Mouse (Mus musculus): ENCODE results near the gene Rnf39. TPM values are rescaled to one million over a fixed set of nuclear protein-coding genes. Genes with fewer than 3 reads are reported as not detected.

Gene Rnf39
- polyA plus RNA-seq, 1 experiment from 2014 or later, result 0.22 TPM

GRCm38 (mm10) chr17:36947051-36947819 lies 4.5 kb downstream of the Rnf39 start:
- peak overlapping the region; percentile 97 for H3K4me2 ChIP-seq (ENCODE audit: low read depth, low read length)
- peaks cover 42% of the 10 kb centered on the region for H3K27me3 ChIP-seq (ENCODE audit: control insufficient read depth, insufficient read depth, low read length)
- peaks cover 15% of the 10 kb centered on the region for H3K4me1 ChIP-seq (ENCODE audit: control insufficient read depth, insufficient read depth, low read length)
- H3K4me3 ChIP-seq (ENCODE audit: low read length), result peak overlapping the region; percentile 64
- H3K36me3 ChIP-seq (ENCODE audit: control insufficient read depth, insufficient read depth), result peaks cover 8% of the 10 kb centered on the region
- peak overlapping the region; percentile 80 for H3K9ac ChIP-seq (ENCODE audit: low read length)
- ATAC-seq (replicated peaks; ENCODE audit: extremely low read depth, insufficient read depth, low FRiP score), result no peak; the same call in 1 of the 2 replicates
- H3K27ac ChIP-seq (ENCODE audit: low read length), result no peak overlapping the region
- no peaks in the 10 kb centered on the region for H3K9me3 ChIP-seq (replicated peaks; ENCODE audit: control insufficient read depth, low read length)
- WGBS, result under 1% methylated on average over 62 of the region's 62 CpGs

GRCm38 (mm10) chr17:36948286-36948685 lies 5.6 kb downstream of the Rnf39 start:
- peaks cover 8% of the 10 kb centered on the region for H3K36me3 ChIP-seq (ENCODE audit: control insufficient read depth, insufficient read depth)
- 100% methylated on average over 1 of the region's 1 CpGs for WGBS
- H3K27ac ChIP-seq (ENCODE audit: low read length), result no peak overlapping the region
- no peak for ATAC-seq (replicated peaks; ENCODE audit: extremely low read depth, insufficient read depth, low FRiP score)
- H3K4me1 ChIP-seq (ENCODE audit: control insufficient read depth, insufficient read depth, low read length), result peaks cover 5% of the 10 kb centered on the region
- H3K4me3 ChIP-seq (ENCODE audit: low read length), result no peak overlapping the region
- H3K9ac ChIP-seq (ENCODE audit: low read length), result no peak overlapping the region
- no peaks in the 10 kb centered on the region for H3K9me3 ChIP-seq (replicated peaks; ENCODE audit: control insufficient read depth, low read length)
- H3K4me2 ChIP-seq (ENCODE audit: low read depth, low read length), result no peak overlapping the region
- peaks cover 31% of the 10 kb centered on the region for H3K27me3 ChIP-seq (ENCODE audit: control insufficient read depth, insufficient read depth, low read length)

GRCm38 (mm10) chr17:36949265-36949664 lies 6.5 kb downstream of the Rnf39 start:
- WGBS, result 87% methylated on average over 8 of the region's 8 CpGs
- Histone ChIP-seq H3K4me3 (ENCODE audit: low read length) (no peak overlapping the region), H3K9me3 (replicated peaks; ENCODE audit: control insufficient read depth, low read length) (no peaks in the 10 kb centered on the region), H3K36me3 (ENCODE audit: control insufficient read depth, insufficient read depth) (peaks cover 10% of the 10 kb centered on the region), H3K27me3 (ENCODE audit: control insufficient read depth, insufficient read depth, low read length) (peaks cover 21% of the 10 kb centered on the region), H3K4me2 (ENCODE audit: low read depth, low read length) (no peak overlapping the region), H3K4me1 (ENCODE audit: control insufficient read depth, insufficient read depth, low read length) (peaks cover 4% of the 10 kb centered on the region), H3K27ac (ENCODE audit: low read length) (no peak overlapping the region), H3K9ac (ENCODE audit: low read length) (no peak overlapping the region)
- no peak for ATAC-seq (replicated peaks; ENCODE audit: extremely low read depth, insufficient read depth, low FRiP score)

GRCm38 (mm10) chr17:36950981-36951947 lies 8.5 kb downstream of the Rnf39 start, which contains the start of gene Ppp1r11:
Ppp1r11 (minus strand) TSS chr17:36951741.
- Histone ChIP-seq H3K9ac (ENCODE audit: low read length) (peak within 1 kb of the TSS; percentile 85), H3K27me3 (ENCODE audit: control insufficient read depth, insufficient read depth, low read length) (peaks cover 2% of the 10 kb centered on the region), H3K9me3 (replicated peaks; ENCODE audit: control insufficient read depth, low read length) (no peaks in the 10 kb centered on the region), H3K27ac (ENCODE audit: low read length) (peak within 1 kb of the TSS; percentile 76), H3K4me2 (ENCODE audit: low read depth, low read length) (peak within 1 kb of the TSS; percentile 78), H3K36me3 (ENCODE audit: control insufficient read depth, insufficient read depth) (peaks cover 11% of the 10 kb centered on the region), H3K4me1 (ENCODE audit: control insufficient read depth, insufficient read depth, low read length) (peaks cover 4% of the 10 kb centered on the region), H3K4me3 (ENCODE audit: low read length) (peak within 1 kb of the TSS; percentile 91)
- 2% methylated on average over 36 of the region's 36 CpGs for WGBS
- peak; percentile 97 for ATAC-seq (replicated peaks; ENCODE audit: extremely low read depth, insufficient read depth, low FRiP score)

GRCm38 (mm10) chr17:36952631-36953030 lies 9.9 kb downstream of the Rnf39 start:
- WGBS, result 86% methylated on average over 2 of the region's 2 CpGs
- H3K4me3 ChIP-seq (ENCODE audit: low read length), result no peak overlapping the region

GRCm38 (mm10) chr17:36953062-36953461 lies 10.3 kb downstream of the Rnf39 start:
- no peak overlapping the region for H3K4me2 ChIP-seq (ENCODE audit: low read depth, low read length)
- H3K4me1 ChIP-seq (ENCODE audit: control insufficient read depth, insufficient read depth, low read length), result peaks cover 9% of the 10 kb centered on the region
- no peak overlapping the region for H3K4me3 ChIP-seq (ENCODE audit: low read length)
- H3K36me3 ChIP-seq (ENCODE audit: control insufficient read depth, insufficient read depth), result peaks cover 15% of the 10 kb centered on the region
- H3K27me3 ChIP-seq (ENCODE audit: control insufficient read depth, insufficient read depth, low read length), result no peaks in the 10 kb centered on the region
- H3K9me3 ChIP-seq (replicated peaks; ENCODE audit: control insufficient read depth, low read length), result no peaks in the 10 kb centered on the region
- no peak for ATAC-seq (replicated peaks; ENCODE audit: extremely low read depth, insufficient read depth, low FRiP score)
- H3K27ac ChIP-seq (ENCODE audit: low read length), result no peak overlapping the region
- no peak overlapping the region for H3K9ac ChIP-seq (ENCODE audit: low read length)
- WGBS, result 81% methylated on average over 1 of the region's 1 CpGs

More at GRCm38 (mm10) chr17:36952631-36953030, 9.9 kb downstream of the Rnf39 start:
- Histone ChIP-seq H3K4me2 (ENCODE audit: low read depth, low read length) (no peak overlapping the region), H3K9ac (ENCODE audit: low read length) (no peak overlapping the region), H3K36me3 (ENCODE audit: control insufficient read depth, insufficient read depth) (peaks cover 15% of the 10 kb centered on the region), H3K9me3 (replicated peaks; ENCODE audit: control insufficient read depth, low read length) (no peaks in the 10 kb centered on the region), H3K27me3 (ENCODE audit: control insufficient read depth, insufficient read depth, low read length) (no peaks in the 10 kb centered on the region), H3K4me1 (ENCODE audit: control insufficient read depth, insufficient read depth, low read length) (peaks cover 8% of the 10 kb centered on the region), H3K27ac (ENCODE audit: low read length) (no peak overlapping the region)
- ATAC-seq (replicated peaks; ENCODE audit: extremely low read depth, insufficient read depth, low FRiP score), result no peak

GRCm38 (mm10) chr17:36957999-36958743 lies 15.5 kb downstream of the Rnf39 start, which contains the start of the genes Znrd1 and Znrd1as:
Znrd1 (minus strand) TSS chr17:36958559.
Znrd1as (plus strand) TSS chr17:36958592.
- H3K36me3 ChIP-seq (ENCODE audit: control insufficient read depth, insufficient read depth), result peaks cover 6% of the 10 kb centered on the region
- no peaks in the 10 kb centered on the region for H3K9me3 ChIP-seq (replicated peaks; ENCODE audit: control insufficient read depth, low read length)
- H3K4me2 ChIP-seq (ENCODE audit: low read depth, low read length), result peak within 1 kb of the TSS; percentile 87
- no peaks in the 10 kb centered on the region for H3K27me3 ChIP-seq (ENCODE audit: control insufficient read depth, insufficient read depth, low read length)
- H3K27ac ChIP-seq (ENCODE audit: low read length), result peak within 1 kb of the TSS; percentile 91
- WGBS, result under 1% methylated on average over 46 of the region's 46 CpGs
- peaks cover 10% of the 10 kb centered on the region for H3K4me1 ChIP-seq (ENCODE audit: control insufficient read depth, insufficient read depth, low read length)
- H3K9ac ChIP-seq (ENCODE audit: low read length), result peak within 1 kb of the TSS; percentile 89
- ATAC-seq (replicated peaks; ENCODE audit: extremely low read depth, insufficient read depth, low FRiP score), result peak; percentile 96
- peak within 1 kb of the TSS; percentile 85 for H3K4me3 ChIP-seq (ENCODE audit: low read length)

GRCm38 (mm10) chr17:36958884-36959283 lies 16.2 kb downstream of the Rnf39 start:
- H3K36me3 ChIP-seq (ENCODE audit: control insufficient read depth, insufficient read depth), result peaks cover 6% of the 10 kb centered on the region
- H3K9ac ChIP-seq (ENCODE audit: low read length), result peak overlapping the region; percentile 88
- peak overlapping the region; percentile 85 for H3K4me3 ChIP-seq (ENCODE audit: low read length)
- peak overlapping the region; percentile 76 for H3K27ac ChIP-seq (ENCODE audit: low read length)
- WGBS, result 7% methylated on average over 12 of the region's 12 CpGs
- no peaks in the 10 kb centered on the region for H3K9me3 ChIP-seq (replicated peaks; ENCODE audit: control insufficient read depth, low read length)
- H3K4me1 ChIP-seq (ENCODE audit: control insufficient read depth, insufficient read depth, low read length), result peaks cover 10% of the 10 kb centered on the region
- ATAC-seq (replicated peaks; ENCODE audit: extremely low read depth, insufficient read depth, low FRiP score), result no peak
- no peaks in the 10 kb centered on the region for H3K27me3 ChIP-seq (ENCODE audit: control insufficient read depth, insufficient read depth, low read length)
- H3K4me2 ChIP-seq (ENCODE audit: low read depth, low read length), result peak overlapping the region; percentile 87

All from heart, embryonic 16.5 days (tissue).